Mouse (Mus musculus) hindbrain, embryonic 14.5 days (tissue): ENCODE data around the gene Trp53inp2. TPM values are rescaled to one million over a fixed set of nuclear protein-coding genes. Genes with fewer than 3 reads are reported as not detected.
A peak's percentile ranks its signal among the peaks of the same experiment; 100 is the strongest.

Experiments used
- ATAC-seq: fragments of 200-750 bp; cut with Nextera tagmentation; 2 replicates; pipeline ENCODE4 v1.8.0; 2017; ENCODE audit warnings: moderate number of reproducible peaks, mild to moderate bottlenecking, moderate TSS enrichment, moderate library complexity; ENCODE audit not compliant: low FRiP score
- DNase-seq: peaks from one replicate; pipeline ENCODE4 v3.0.0-alpha.2; 2015; ENCODE audit warnings: low spot score
- H3K27ac ChIP-seq: fragments of 300-500 bp; sonication (generic); 2 replicates; pipeline ENCODE4 v1.5.1; 2014; ENCODE audit warnings: mild to moderate bottlenecking, moderate library complexity
- H3K27me3 ChIP-seq: fragments of 300-500 bp; sonication (generic); 2 replicates; pipeline ENCODE4 v1.6.1; 2014; ENCODE audit warnings: mild to moderate bottlenecking, low read length, mixed read lengths; ENCODE audit not compliant: control insufficient read depth, insufficient read depth
- H3K36me3 ChIP-seq: fragments of 300-500 bp; sonication (generic); replicated peaks from 2 replicates; pipeline ENCODE4 v1.6.1; 2014; ENCODE audit not compliant: control insufficient read depth, insufficient read depth
- H3K4me1 ChIP-seq: fragments of 300-500 bp; sonication (generic); replicated peaks from 2 replicates; pipeline ENCODE4 v1.6.1; 2014; ENCODE audit warnings: antibody characterized with exemption, low read length, mixed read lengths; ENCODE audit not compliant: control insufficient read depth, insufficient read depth
- H3K4me2 ChIP-seq: fragments of 300-500 bp; sonication (generic); replicated peaks from 2 replicates; pipeline ENCODE4 v1.6.1; 2014; ENCODE audit warnings: mild to moderate bottlenecking, moderate library complexity
- H3K4me3 ChIP-seq: fragments of 300-500 bp; sonication (generic); replicated peaks from 2 replicates; pipeline ENCODE4 v1.5.1; 2014; ENCODE audit warnings: mild to moderate bottlenecking, low read length
- H3K9ac ChIP-seq: fragments of 300-500 bp; sonication (generic); 2 replicates; pipeline ENCODE4 v1.6.1; 2014
- H3K9me3 ChIP-seq: fragments of 300-500 bp; sonication (generic); 2 replicates; pipeline ENCODE4 v1.6.1; 2016; ENCODE audit warnings: low read length; ENCODE audit not compliant: control insufficient read depth
- WGBS: fragments of 180-500 bp; shearing (Covaris S2); extraction: QIAGEN DNeasy Blood & Tissue Kit; methylation state at CpG from one replicate; pipeline ENCODE4 v1.1.7; 2014; 5-methylcytosine and 5-hydroxymethylcytosine counted together
- polyA plus RNA-seq: library from polyadenylated mRNA; unstranded; fragments of >200 nt; fragmentation: Nextera tagmentation; extraction: Ambion mirVana; gene quantifications from 2 replicates; pipeline ENCODE4 v1.2.1, GENCODE M21; 2014

The Trp53inp2 gene
- polyA plus RNA-seq, 1 experiment from 2014 or later, result 91.6 TPM

GRCm38 (mm10) chr2:155381643-155382331 lies 928 bp downstream of the Trp53inp2 start:
- WGBS, result under 1% methylated on average over 68 of the region's 68 CpGs
- peak overlapping the region; percentile 95 for H3K9ac ChIP-seq
- H3K4me1 ChIP-seq, result peaks cover 50% of the 10 kb centered on the region
- peak overlapping the region; percentile 100 for H3K27ac ChIP-seq
- H3K9me3 ChIP-seq, result no peaks in the 10 kb centered on the region
- H3K4me3 ChIP-seq, result peak overlapping the region; percentile 80
- no peaks in the 10 kb centered on the region for H3K27me3 ChIP-seq
- DNase-seq (peak; percentile 99), ATAC-seq (peak; percentile 94)
- H3K4me2 ChIP-seq, result peak overlapping the region; percentile 84
- H3K36me3 ChIP-seq, result peaks cover 16% of the 10 kb centered on the region

- DNase-seq, result peak; percentile 28
- 17% methylated on average over 6 of the region's 6 CpGs for WGBS
- H3K9me3 ChIP-seq, result no peaks in the 10 kb centered on the region
- no peaks in the 10 kb centered on the region for H3K27me3 ChIP-seq
- peak overlapping the region; percentile 95 for H3K9ac ChIP-seq
- peaks cover 22% of the 10 kb centered on the region for H3K36me3 ChIP-seq
- H3K4me3 ChIP-seq, result peak overlapping the region; percentile 80
- H3K4me2 ChIP-seq, result peak overlapping the region; percentile 84
- ATAC-seq, result peak; percentile 11
- H3K4me1 ChIP-seq, result peaks cover 50% of the 10 kb centered on the region
- H3K27ac ChIP-seq, result peak overlapping the region; percentile 100
Observed at GRCm38 (mm10) chr2:155382332-155382700, 1.5 kb downstream of the Trp53inp2 start.

- 78% methylated on average over 2 of the region's 2 CpGs for WGBS
- peak overlapping the region; percentile 80 for H3K4me3 ChIP-seq
- H3K4me1 ChIP-seq, result peaks cover 50% of the 10 kb centered on the region
- H3K27me3 ChIP-seq, result no peaks in the 10 kb centered on the region
- H3K27ac ChIP-seq, result peak overlapping the region; percentile 100
- peak overlapping the region; percentile 84 for H3K4me2 ChIP-seq
- H3K9ac ChIP-seq, result peak overlapping the region; percentile 95
- ATAC-seq (no peak), DNase-seq (no peak)
- H3K36me3 ChIP-seq, result peaks cover 28% of the 10 kb centered on the region
- H3K9me3 ChIP-seq, result no peaks in the 10 kb centered on the region
Observed at GRCm38 (mm10) chr2:155382791-155383438, 2.1 kb downstream of the Trp53inp2 start.

GRCm38 (mm10) chr2:155385090-155385489 lies 4.2 kb downstream of the Trp53inp2 start:
- Histone ChIP-seq H3K4me2 (peak overlapping the region; percentile 28), H3K4me3 (no peak overlapping the region), H3K27me3 (no peaks in the 10 kb centered on the region), H3K36me3 (peaks cover 49% of the 10 kb centered on the region), H3K9me3 (no peaks in the 10 kb centered on the region), H3K4me1 (peaks cover 50% of the 10 kb centered on the region), H3K27ac (no peak overlapping the region), H3K9ac (peak overlapping the region; percentile 50; the same call in 1 of the 2 replicates)
- DNase-seq (peak; percentile 77), ATAC-seq (no peak)
- 13% methylated on average over 7 of the region's 7 CpGs for WGBS

- H3K9ac ChIP-seq, result peak overlapping the region; percentile 50
- H3K27me3 ChIP-seq, result no peaks in the 10 kb centered on the region
- ATAC-seq (no peak), DNase-seq (no peak)
- H3K4me3 ChIP-seq, result no peak overlapping the region
- H3K36me3 ChIP-seq, result peaks cover 58% of the 10 kb centered on the region
- no peak overlapping the region for H3K27ac ChIP-seq
- no peaks in the 10 kb centered on the region for H3K9me3 ChIP-seq
- WGBS, result 41% methylated on average over 18 of the region's 18 CpGs
- H3K4me2 ChIP-seq, result peak overlapping the region; percentile 28
- peaks cover 44% of the 10 kb centered on the region for H3K4me1 ChIP-seq
Observed at GRCm38 (mm10) chr2:155385731-155386533, 5.1 kb downstream of the Trp53inp2 start.

GRCm38 (mm10) chr2:155386534-155386899 lies 5.7 kb downstream of the Trp53inp2 start:
- Histone ChIP-seq H3K27ac (no peak overlapping the region), H3K9me3 (no peaks in the 10 kb centered on the region), H3K9ac (peak overlapping the region; percentile 50), H3K27me3 (no peaks in the 10 kb centered on the region), H3K4me3 (no peak overlapping the region), H3K4me2 (peak overlapping the region; percentile 28; the same call in 1 of the 2 replicates), H3K36me3 (peaks cover 64% of the 10 kb centered on the region), H3K4me1 (peaks cover 44% of the 10 kb centered on the region)
- no peak for DNase-seq
- ATAC-seq, result no peak
- 14% methylated on average over 27 of the region's 27 CpGs for WGBS

- 67% methylated on average over 4 of the region's 4 CpGs for WGBS
- DNase-seq, result no peak
- Histone ChIP-seq H3K27me3 (no peaks in the 10 kb centered on the region), H3K4me2 (no peak overlapping the region), H3K36me3 (peaks cover 65% of the 10 kb centered on the region), H3K9me3 (no peaks in the 10 kb centered on the region), H3K4me3 (no peak overlapping the region), H3K9ac (no peak overlapping the region), H3K27ac (no peak overlapping the region), H3K4me1 (peaks cover 44% of the 10 kb centered on the region)
- ATAC-seq, result no peak
Observed at GRCm38 (mm10) chr2:155387052-155387451, 6.2 kb downstream of the Trp53inp2 start.

GRCm38 (mm10) chr2:155388573-155388972 lies 7.7 kb downstream of the Trp53inp2 start:
- Histone ChIP-seq H3K36me3 (peaks cover 68% of the 10 kb centered on the region), H3K4me3 (no peak overlapping the region), H3K4me2 (no peak overlapping the region), H3K27me3 (no peaks in the 10 kb centered on the region), H3K27ac (no peak overlapping the region), H3K9me3 (no peaks in the 10 kb centered on the region), H3K9ac (no peak overlapping the region), H3K4me1 (peaks cover 31% of the 10 kb centered on the region)
- ATAC-seq (no peak), DNase-seq (no peak)
- 97% methylated on average over 2 of the region's 2 CpGs for WGBS

- Histone ChIP-seq H3K27ac (no peak overlapping the region), H3K4me2 (no peak overlapping the region), H3K4me1 (no peaks in the 10 kb centered on the region), H3K9me3 (no peaks in the 10 kb centered on the region), H3K4me3 (no peak overlapping the region), H3K9ac (no peak overlapping the region), H3K36me3 (peaks cover 73% of the 10 kb centered on the region), H3K27me3 (no peaks in the 10 kb centered on the region)
- no peak for DNase-seq
- no peak for ATAC-seq
- WGBS, result 88% methylated on average over 5 of the region's 5 CpGs
Observed at GRCm38 (mm10) chr2:155394586-155394985, 13.7 kb downstream of the Trp53inp2 start.
